Mouse (Mus musculus): Measurements from ENCODE around the gene Adra2b. TPM values are rescaled to one million over a fixed set of nuclear protein-coding genes. Genes with fewer than 3 reads are reported as not detected.
A peak's percentile ranks its signal among the peaks of the same experiment; 100 is the strongest.

The Adra2b gene
- polyA plus RNA-seq, 1 experiment from 2014 or later: 4.8 TPM

DNA sequence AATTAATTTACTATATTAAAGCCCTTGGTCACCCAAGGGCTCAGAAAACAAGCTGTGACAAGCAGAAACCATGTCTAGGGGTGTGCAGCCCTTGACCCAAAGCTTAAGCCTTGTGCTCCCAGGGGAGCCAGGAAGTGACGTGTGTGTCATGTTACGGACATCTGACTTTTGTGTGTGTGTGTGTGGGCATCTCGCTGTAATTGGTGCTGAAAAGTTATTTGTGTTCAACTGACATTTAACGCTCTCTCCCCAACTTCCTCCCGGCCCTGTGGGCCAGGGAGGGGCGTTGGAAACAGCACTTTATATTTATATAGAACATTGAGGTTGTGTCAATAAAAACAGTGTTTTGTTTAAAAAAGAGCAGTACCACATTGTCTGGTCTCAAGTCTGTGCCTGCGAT is 25.0 kb upstream of the Adra2b start:
- Histone ChIP-seq H3K36me3 (replicated peaks; ENCODE audit: insufficient read depth, low read length) (no peaks in the 10 kb centered on the region; the same call in 1 of the 2 replicates), H3K4me2 (ENCODE audit: low read depth, low read length) (peak overlapping the region; percentile 89), H3K9ac (replicated peaks) (no peak overlapping the region), H3K9me3 (ENCODE audit: low read length) (no peaks in the 10 kb centered on the region), H3K27ac (ENCODE audit: low read depth) (0 out of 2 replicates have a peak overlapping the region, but pooled peaks have one; percentile 29), H3K4me3 (ENCODE audit: low read depth, low read length) (peak overlapping the region; percentile 61; the same call in 1 of the 2 replicates), H3K4me1 (ENCODE audit: insufficient read depth) (peaks cover 20% of the 10 kb centered on the region), H3K27me3 (ENCODE audit: insufficient read depth, low read length) (peaks cover 12% of the 10 kb centered on the region)
- no peak for TF ChIP-seq EP300 (IDR thresholded peaks at IDR 0.05; ENCODE audit: low read depth)
- TF ChIP-seq CTCF (IDR thresholded peaks at IDR 0.05; ENCODE audit: low read depth): no peak
- WGBS (ENCODE audit: insufficient replicate concordance): 36% methylated on average over 7 of the region's 7 CpGs
- DNase-seq (no peak), ATAC-seq (no peak)

DNA sequence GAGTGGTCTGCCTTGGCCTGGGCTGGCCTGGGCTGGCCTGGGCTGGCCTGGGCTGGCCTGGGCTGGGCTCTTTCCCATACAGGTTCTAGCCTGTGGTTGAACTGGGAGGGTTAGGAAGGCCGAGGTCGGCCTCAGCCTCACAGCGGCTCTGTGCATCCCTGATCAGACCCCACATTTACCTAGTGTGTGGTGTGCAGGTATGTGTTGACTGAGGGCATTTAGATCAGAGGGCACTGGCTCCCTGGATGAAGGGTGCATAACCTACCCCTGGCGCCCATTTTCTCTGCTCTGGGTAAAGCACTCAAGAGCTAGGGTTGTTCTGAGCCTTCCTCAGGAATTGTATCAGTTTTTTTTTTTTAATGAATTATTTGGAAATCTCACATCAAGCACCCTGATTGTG is 24.6 kb upstream of the Adra2b start, which contains the start of gene Astl:
Astl (plus strand) TSS at position 224 of the 400 bp plus-strand sequence.
- H3K4me2 ChIP-seq (ENCODE audit: low read depth, low read length): peak within 1 kb of the TSS; percentile 89
- no peaks in the 10 kb centered on the region; the same call in 1 of the 2 replicates for H3K36me3 ChIP-seq (replicated peaks; ENCODE audit: insufficient read depth, low read length)
- peak within 1 kb of the TSS; percentile 57; the same call in 1 of the 2 replicates for H3K27ac ChIP-seq (ENCODE audit: low read depth)
- H3K9me3 ChIP-seq (ENCODE audit: low read length): no peaks in the 10 kb centered on the region
- peak within 1 kb of the TSS; percentile 61 for H3K4me3 ChIP-seq (ENCODE audit: low read depth, low read length)
- 55% methylated on average over 4 of the region's 4 CpGs for WGBS (ENCODE audit: insufficient replicate concordance)
- H3K9ac ChIP-seq (replicated peaks): peak within 1 kb of the TSS; percentile 44; the same call in 1 of the 2 replicates
- ATAC-seq (no peak), DNase-seq (no peak)
- H3K4me1 ChIP-seq (ENCODE audit: insufficient read depth): peaks cover 17% of the 10 kb centered on the region
- TF ChIP-seq EP300 (IDR thresholded peaks at IDR 0.05; ENCODE audit: low read depth): no peak
- no peak for TF ChIP-seq CTCF (IDR thresholded peaks at IDR 0.05; ENCODE audit: low read depth)
- peaks cover 12% of the 10 kb centered on the region for H3K27me3 ChIP-seq (ENCODE audit: insufficient read depth, low read length)

DNA sequence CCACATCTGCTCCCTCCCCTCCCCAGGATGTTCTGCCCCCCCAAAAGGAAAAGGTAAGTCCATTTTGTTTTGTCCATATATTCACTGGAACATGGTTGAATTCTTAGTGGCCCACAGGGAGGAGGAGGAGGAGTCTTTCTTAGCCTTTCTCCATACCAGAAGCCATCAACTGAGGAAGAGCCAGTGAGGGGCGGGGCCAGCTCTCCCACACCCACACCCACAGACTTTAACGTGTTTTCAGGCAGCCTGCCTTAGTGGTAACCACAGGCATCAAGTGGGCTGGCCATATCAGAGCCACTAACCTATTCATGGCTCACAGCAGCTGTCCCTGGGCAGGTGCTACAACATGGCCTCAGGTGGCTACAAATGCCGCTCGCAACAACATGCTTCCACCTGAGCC is 24.2 kb upstream of the Adra2b start:
- DNase-seq: no peak
- TF ChIP-seq CTCF (IDR thresholded peaks at IDR 0.05; ENCODE audit: low read depth): no peak
- TF ChIP-seq EP300 (IDR thresholded peaks at IDR 0.05; ENCODE audit: low read depth): no peak

DNA sequence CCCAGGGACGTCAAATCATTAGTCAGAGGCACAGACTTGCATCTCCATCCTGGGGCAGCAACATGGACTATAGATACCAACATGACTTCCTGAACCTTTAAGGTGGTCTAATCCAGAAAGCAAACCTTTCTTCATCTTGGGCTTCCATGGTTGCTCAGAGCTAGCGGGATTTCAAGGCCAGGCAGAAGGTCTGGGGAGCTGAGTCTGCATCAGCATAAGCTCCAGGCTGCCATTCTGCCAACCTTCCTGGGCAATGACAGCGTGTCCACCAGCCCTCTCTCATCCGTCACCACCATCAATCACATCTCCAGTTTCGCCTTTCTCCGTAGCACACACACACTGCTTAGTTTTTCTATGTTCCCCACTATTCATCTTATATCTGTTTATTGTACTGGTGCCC is 23.7 kb upstream of the Adra2b start:
- Histone ChIP-seq H3K27ac (ENCODE audit: low read depth) (no peak overlapping the region), H3K4me3 (ENCODE audit: low read depth, low read length) (no peak overlapping the region), H3K4me1 (ENCODE audit: insufficient read depth) (peaks cover 12% of the 10 kb centered on the region), H3K9me3 (ENCODE audit: low read length) (no peaks in the 10 kb centered on the region), H3K27me3 (ENCODE audit: insufficient read depth, low read length) (peaks cover 12% of the 10 kb centered on the region), H3K9ac (replicated peaks) (no peak overlapping the region), H3K36me3 (replicated peaks; ENCODE audit: insufficient read depth, low read length) (no peaks in the 10 kb centered on the region; the same call in 1 of the 2 replicates), H3K4me2 (ENCODE audit: low read depth, low read length) (no peak overlapping the region)
- no peak for ATAC-seq
- TF ChIP-seq EP300 (IDR thresholded peaks at IDR 0.05; ENCODE audit: low read depth): no peak
- TF ChIP-seq CTCF (IDR thresholded peaks at IDR 0.05; ENCODE audit: low read depth): no peak
- DNase-seq: no peak
- 63% methylated on average over 6 of the region's 6 CpGs for WGBS (ENCODE audit: insufficient replicate concordance)

More for the DNA sequence above, 24.2 kb upstream of the Adra2b start:
- H3K9ac ChIP-seq (replicated peaks): no peak overlapping the region
- no peak overlapping the region for H3K27ac ChIP-seq (ENCODE audit: low read depth)
- H3K9me3 ChIP-seq (ENCODE audit: low read length): no peaks in the 10 kb centered on the region
- peaks cover 12% of the 10 kb centered on the region for H3K27me3 ChIP-seq (ENCODE audit: insufficient read depth, low read length)
- H3K4me3 ChIP-seq (ENCODE audit: low read depth, low read length): no peak overlapping the region
- 52% methylated on average over 4 of the region's 4 CpGs for WGBS (ENCODE audit: insufficient replicate concordance)
- peaks cover 14% of the 10 kb centered on the region for H3K4me1 ChIP-seq (ENCODE audit: insufficient read depth)
- H3K4me2 ChIP-seq (ENCODE audit: low read depth, low read length): 0 out of 2 replicates have a peak overlapping the region, but pooled peaks have one; percentile 89
- ATAC-seq: no peak
- H3K36me3 ChIP-seq (replicated peaks; ENCODE audit: insufficient read depth, low read length): no peaks in the 10 kb centered on the region; the same call in 1 of the 2 replicates

DNA sequence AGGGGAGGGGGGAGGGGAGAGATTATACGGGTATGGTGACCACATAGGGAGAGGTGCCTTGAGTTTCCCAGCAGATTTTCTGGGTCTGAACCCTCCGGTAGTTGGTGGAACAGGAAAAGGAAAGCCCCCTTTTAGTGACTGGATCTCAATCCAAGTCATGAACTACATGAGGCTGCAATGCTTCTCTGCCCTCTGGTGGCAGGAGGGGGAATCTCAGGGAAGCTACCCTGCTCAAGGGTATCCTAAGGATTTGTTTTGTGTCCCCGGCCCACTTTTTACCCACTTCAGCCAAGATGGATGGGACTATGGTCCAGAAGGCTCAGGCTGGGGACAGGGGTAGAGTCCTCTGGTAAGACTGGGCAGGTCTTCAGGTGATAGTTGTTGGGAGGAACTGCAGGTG is 21.8 kb upstream of the Adra2b start:
- no peak overlapping the region for H3K4me3 ChIP-seq (ENCODE audit: low read depth, low read length)
- H3K27ac ChIP-seq (ENCODE audit: low read depth): no peak overlapping the region
- no peak overlapping the region for H3K9ac ChIP-seq (replicated peaks)
- H3K4me2 ChIP-seq (ENCODE audit: low read depth, low read length): no peak overlapping the region
- 5% methylated on average over 3 of the region's 3 CpGs for WGBS (ENCODE audit: insufficient replicate concordance)
- peak; percentile 73 for DNase-seq
- no peaks in the 10 kb centered on the region; the same call in 1 of the 2 replicates for H3K36me3 ChIP-seq (replicated peaks; ENCODE audit: insufficient read depth, low read length)
- TF ChIP-seq CTCF (IDR thresholded peaks at IDR 0.05; ENCODE audit: low read depth) (peak; percentile 94), EP300 (IDR thresholded peaks at IDR 0.05; ENCODE audit: low read depth) (no peak)
- peaks cover 4% of the 10 kb centered on the region; the same call in 1 of the 2 replicates for H3K4me1 ChIP-seq (ENCODE audit: insufficient read depth)
- H3K27me3 ChIP-seq (ENCODE audit: insufficient read depth, low read length): peaks cover 5% of the 10 kb centered on the region
- 0 out of 2 replicates have a peak, but pooled peaks have one; percentile 24 for ATAC-seq
- H3K9me3 ChIP-seq (ENCODE audit: low read length): no peaks in the 10 kb centered on the region

DNA sequence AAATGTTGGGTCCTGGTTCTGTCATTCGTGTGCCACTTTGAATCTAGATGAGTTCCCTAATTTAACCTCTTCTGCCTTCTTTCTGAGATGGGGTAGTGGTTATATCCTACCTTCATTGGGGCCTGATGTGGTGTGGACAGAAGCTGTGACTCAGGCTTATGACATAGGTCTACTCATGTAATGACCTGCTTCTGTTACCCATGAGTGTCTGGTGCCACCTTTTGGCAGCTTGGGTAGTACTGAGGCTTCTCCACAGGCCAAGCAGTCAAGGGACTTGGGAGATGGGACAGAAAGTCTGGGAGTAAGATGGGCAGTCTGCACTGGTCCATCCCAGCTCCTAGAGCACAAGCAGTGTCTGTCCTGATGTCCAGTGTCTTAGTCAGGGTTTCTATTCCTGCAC is 16.7 kb upstream of the Adra2b start:
- no peak overlapping the region for H3K4me2 ChIP-seq (ENCODE audit: low read depth, low read length)
- no peaks in the 10 kb centered on the region for H3K27me3 ChIP-seq (ENCODE audit: insufficient read depth, low read length)
- no peaks in the 10 kb centered on the region for H3K36me3 ChIP-seq (replicated peaks; ENCODE audit: insufficient read depth, low read length)
- TF ChIP-seq CTCF (IDR thresholded peaks at IDR 0.05; ENCODE audit: low read depth): peak; percentile 68
- no peak for TF ChIP-seq EP300 (IDR thresholded peaks at IDR 0.05; ENCODE audit: low read depth)
- no peak for DNase-seq
- no peaks in the 10 kb centered on the region for H3K9me3 ChIP-seq (ENCODE audit: low read length)
- no peak overlapping the region for H3K27ac ChIP-seq (ENCODE audit: low read depth)
- H3K4me1 ChIP-seq (ENCODE audit: insufficient read depth): no peaks in the 10 kb centered on the region
- ATAC-seq: no peak
- 28% methylated on average over 1 of the region's 1 CpGs for WGBS (ENCODE audit: insufficient replicate concordance)
- no peak overlapping the region for H3K9ac ChIP-seq (replicated peaks)
- no peak overlapping the region for H3K4me3 ChIP-seq (ENCODE audit: low read depth, low read length)

All from liver, postnatal 0 days (tissue).